Mouse (Mus musculus): ENCODE data around the gene Mag. TPM values are rescaled to one million over a fixed set of nuclear protein-coding genes. Genes with fewer than 3 reads are reported as not detected.
A peak's percentile ranks its signal among the peaks of the same experiment; 100 is the strongest.
"Not testable (repeated sequence)": the region's sequence is repeated elsewhere in the genome, so short reads cannot be mapped to it uniquely, and the experiment has no call there.

The Mag gene
- polyA plus RNA-seq, 1 experiment from 2014 or later, result 0.14 TPM

- H3K4me1 ChIP-seq (replicated peaks), result peaks cover 22% of the 10 kb centered on the region
- WGBS, result 92% methylated on average over 12 of the region's 12 CpGs
- peak overlapping the region; percentile 91 for H3K4me2 ChIP-seq
- peaks cover 40% of the 10 kb centered on the region for H3K36me3 ChIP-seq
- no peak overlapping the region for H3K27ac ChIP-seq
- no peak overlapping the region for H3K9ac ChIP-seq
- ATAC-seq (replicated peaks; ENCODE audit: insufficient number of reproducible peaks, insufficient read depth, low FRiP score, low read depth), result no peak
- H3K4me3 ChIP-seq, result peak overlapping the region; percentile 96; the same call in 1 of the 2 replicates
- H3K9me3 ChIP-seq (replicated peaks), result no peaks in the 10 kb centered on the region
- no peaks in the 10 kb centered on the region for H3K27me3 ChIP-seq
Measured at GRCm38 (mm10) chr7:30954971-30955520, 40.4 kb upstream of the Mag start.

- Histone ChIP-seq H3K27me3 (no peaks in the 10 kb centered on the region), H3K27ac (no peak overlapping the region), H3K9ac (no peak overlapping the region), H3K4me2 (no peak overlapping the region), H3K4me1 (replicated peaks) (peaks cover 22% of the 10 kb centered on the region), H3K36me3 (peaks cover 46% of the 10 kb centered on the region), H3K9me3 (replicated peaks) (no peaks in the 10 kb centered on the region), H3K4me3 (no peak overlapping the region)
- WGBS, result 70% methylated on average over 3 of the region's 3 CpGs
- no peak for ATAC-seq (replicated peaks; ENCODE audit: insufficient number of reproducible peaks, insufficient read depth, low FRiP score, low read depth)
Measured at GRCm38 (mm10) chr7:30954036-30954435, 39.4 kb upstream of the Mag start.

GRCm38 (mm10) chr7:30953459-30953858 is 38.8 kb upstream of the Mag start:
- WGBS, result 83% methylated on average over 6 of the region's 6 CpGs
- peaks cover 49% of the 10 kb centered on the region for H3K36me3 ChIP-seq
- H3K4me1 ChIP-seq (replicated peaks), result peaks cover 17% of the 10 kb centered on the region
- H3K27me3 ChIP-seq, result no peaks in the 10 kb centered on the region
- no peak overlapping the region for H3K4me3 ChIP-seq
- ATAC-seq (replicated peaks; ENCODE audit: insufficient number of reproducible peaks, insufficient read depth, low FRiP score, low read depth), result no peak
- no peak overlapping the region for H3K4me2 ChIP-seq
- H3K9me3 ChIP-seq (replicated peaks), result no peaks in the 10 kb centered on the region
- no peak overlapping the region for H3K27ac ChIP-seq
- H3K9ac ChIP-seq, result no peak overlapping the region

GRCm38 (mm10) chr7:30952441-30953265 is 38.0 kb upstream of the Mag start:
- no peak overlapping the region for H3K4me3 ChIP-seq
- ATAC-seq (replicated peaks; ENCODE audit: insufficient number of reproducible peaks, insufficient read depth, low FRiP score, low read depth), result no peak
- H3K27me3 ChIP-seq, result no peaks in the 10 kb centered on the region
- H3K9ac ChIP-seq, result no peak overlapping the region
- H3K36me3 ChIP-seq, result peaks cover 49% of the 10 kb centered on the region
- H3K4me1 ChIP-seq (replicated peaks), result peaks cover 10% of the 10 kb centered on the region
- H3K9me3 ChIP-seq (replicated peaks), result no peaks in the 10 kb centered on the region
- WGBS, result 93% methylated on average over 16 of the region's 16 CpGs
- no peak overlapping the region for H3K4me2 ChIP-seq
- no peak overlapping the region for H3K27ac ChIP-seq

- not testable (repeated sequence) for H3K9me3 ChIP-seq (replicated peaks); H3K9ac ChIP-seq; H3K27me3 ChIP-seq; H3K4me1 ChIP-seq (replicated peaks); ATAC-seq (replicated peaks; ENCODE audit: insufficient number of reproducible peaks, insufficient read depth, low FRiP score, low read depth); H3K4me3 ChIP-seq; H3K4me2 ChIP-seq; H3K27ac ChIP-seq
- 83% methylated on average over 3 of the region's 3 CpGs for WGBS
- H3K36me3 ChIP-seq, result peaks cover 53% of the 10 kb centered on the region
Measured at GRCm38 (mm10) chr7:30949902-30950301, 35.2 kb upstream of the Mag start.

GRCm38 (mm10) chr7:30945876-30946275 is 31.2 kb upstream of the Mag start:
- ATAC-seq (replicated peaks; ENCODE audit: insufficient number of reproducible peaks, insufficient read depth, low FRiP score, low read depth), result no peak
- 96% methylated on average over 7 of the region's 7 CpGs for WGBS

GRCm38 (mm10) chr7:30945466-30945865 is 30.8 kb upstream of the Mag start:
- H3K27me3 ChIP-seq; H3K4me3 ChIP-seq; H3K9me3 ChIP-seq (replicated peaks); ATAC-seq (replicated peaks; ENCODE audit: insufficient number of reproducible peaks, insufficient read depth, low FRiP score, low read depth); H3K4me2 ChIP-seq; H3K4me1 ChIP-seq (replicated peaks); H3K27ac ChIP-seq; H3K9ac ChIP-seq: not testable (repeated sequence)
- peaks cover 15% of the 10 kb centered on the region; the same call in 1 of the 2 replicates for H3K36me3 ChIP-seq
- 84% methylated on average over 7 of the region's 7 CpGs for WGBS

More at GRCm38 (mm10) chr7:30945876-30946275, 31.2 kb upstream of the Mag start:
- no peaks in the 10 kb centered on the region for H3K9me3 ChIP-seq (replicated peaks)
- no peaks in the 10 kb centered on the region for H3K4me1 ChIP-seq (replicated peaks)
- peaks cover 17% of the 10 kb centered on the region; the same call in 1 of the 2 replicates for H3K36me3 ChIP-seq
- H3K4me3 ChIP-seq, result no peak overlapping the region
- no peak overlapping the region for H3K9ac ChIP-seq
- no peak overlapping the region for H3K4me2 ChIP-seq
- no peaks in the 10 kb centered on the region for H3K27me3 ChIP-seq
- H3K27ac ChIP-seq, result no peak overlapping the region

GRCm38 (mm10) chr7:30944706-30945105 is 30.0 kb upstream of the Mag start:
- ATAC-seq (replicated peaks; ENCODE audit: insufficient number of reproducible peaks, insufficient read depth, low FRiP score, low read depth); H3K4me2 ChIP-seq; H3K9me3 ChIP-seq (replicated peaks); H3K27me3 ChIP-seq; H3K4me3 ChIP-seq; H3K27ac ChIP-seq; H3K9ac ChIP-seq; H3K4me1 ChIP-seq (replicated peaks): not testable (repeated sequence)
- WGBS, result 54% methylated on average over 2 of the region's 2 CpGs
- H3K36me3 ChIP-seq, result peaks cover 12% of the 10 kb centered on the region; the same call in 1 of the 2 replicates

- Histone ChIP-seq H3K9me3 (replicated peaks) (no peaks in the 10 kb centered on the region), H3K36me3 (peaks cover 9% of the 10 kb centered on the region; the same call in 1 of the 2 replicates), H3K4me1 (replicated peaks) (no peaks in the 10 kb centered on the region), H3K4me2 (no peak within 1 kb of the TSS), H3K27me3 (no peaks in the 10 kb centered on the region), H3K9ac (no peak within 1 kb of the TSS), H3K27ac (no peak within 1 kb of the TSS), H3K4me3 (no peak within 1 kb of the TSS)
- no peak for ATAC-seq (replicated peaks; ENCODE audit: insufficient number of reproducible peaks, insufficient read depth, low FRiP score, low read depth)
- 53% methylated on average over 9 of the region's 9 CpGs for WGBS
Measured at GRCm38 (mm10) chr7:30943909-30944635, 29.4 kb upstream of the Mag start, which contains the start of gene Hamp. Hamp (minus strand) TSS chr7:30944032.

GRCm38 (mm10) chr7:30942365-30942764 is 27.7 kb upstream of the Mag start:
- H3K4me1 ChIP-seq (replicated peaks); H3K9ac ChIP-seq; H3K4me3 ChIP-seq; H3K27me3 ChIP-seq; H3K4me2 ChIP-seq; H3K27ac ChIP-seq; H3K36me3 ChIP-seq; H3K9me3 ChIP-seq (replicated peaks); ATAC-seq (replicated peaks; ENCODE audit: insufficient number of reproducible peaks, insufficient read depth, low FRiP score, low read depth): not testable (repeated sequence)
- WGBS, result 37% methylated on average over 3 of the region's 3 CpGs

- not testable (repeated sequence) for ATAC-seq (replicated peaks; ENCODE audit: insufficient number of reproducible peaks, insufficient read depth, low FRiP score, low read depth); H3K4me2 ChIP-seq; H3K27ac ChIP-seq; H3K9ac ChIP-seq; H3K4me3 ChIP-seq; H3K4me1 ChIP-seq (replicated peaks); H3K36me3 ChIP-seq; H3K9me3 ChIP-seq (replicated peaks); H3K27me3 ChIP-seq
- 72% methylated on average over 1 of the region's 1 CpGs for WGBS
Measured at GRCm38 (mm10) chr7:30940070-30940469, 25.4 kb upstream of the Mag start.
